Mouse (Mus musculus) adrenal gland, postnatal 14 days (tissue): ENCODE results near the gene Vmn1r76. TPM values are rescaled to one million over a fixed set of nuclear protein-coding genes. Genes with fewer than 3 reads are reported as not detected.

Experiments
- DNase-seq: peaks from one replicate; pipeline ENCODE4 v3.0.0; 2021; ENCODE audit warnings: mixed read lengths
- long read RNA-seq, 2 experiments: library from polyadenylated mRNA; stranded (forward); transcript quantifications; one replicate each; pipeline ENCODE4 v2.0.0; 2021
- total RNA-seq: library from RNA; stranded (reverse); gene quantifications from 2 replicates; pipeline ENCODE4 v1.2.3, GENCODE M21; 2021

Gene Vmn1r76
- not detected in 2 replicates for total RNA-seq
- long read RNA-seq, experiment 1 = 0 reads
- long read RNA-seq, experiment 2 = 0 reads

DNA sequence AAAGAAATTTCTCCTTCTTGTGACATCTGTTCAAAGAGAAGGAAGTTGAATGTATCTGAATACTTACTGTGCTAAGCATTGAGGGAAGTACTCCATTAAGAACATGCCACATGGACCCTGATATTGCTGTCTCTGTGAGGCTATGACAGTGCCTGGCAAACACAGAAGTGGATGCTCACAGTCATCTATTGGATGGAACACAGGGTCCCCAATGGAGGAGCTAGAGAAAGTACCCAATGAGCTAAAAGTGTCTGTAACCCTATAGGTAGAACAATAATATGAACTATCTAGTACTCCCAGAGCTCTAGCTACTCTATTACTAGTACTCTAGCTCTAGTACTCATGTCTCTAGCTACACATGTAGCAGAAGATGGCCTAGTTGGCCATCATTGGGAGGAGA, at the start of gene Vmn1r76:
Gene Vmn1r76, minus strand, starts transcription at position 101 of the 400 bp plus-strand sequence.
- no peak for DNase-seq

DNA sequence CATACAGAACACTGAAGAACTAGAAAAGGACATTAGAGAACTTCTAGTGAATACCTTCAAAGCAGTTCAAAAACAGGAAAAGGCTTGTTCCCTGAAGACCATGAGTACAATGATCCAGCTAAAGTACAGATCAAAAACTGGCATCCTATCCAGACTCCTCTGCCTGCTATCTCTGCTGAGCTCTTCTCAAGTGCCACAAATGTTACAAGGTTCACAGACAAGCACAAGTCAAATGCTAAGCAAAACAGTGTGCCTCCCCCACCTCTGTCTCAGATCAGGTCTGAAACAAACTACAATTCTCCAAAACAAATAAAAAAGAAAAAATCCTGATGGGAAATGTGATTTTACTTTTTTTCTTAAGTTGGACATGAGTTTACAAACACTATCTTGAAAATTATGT, 34.6 kb upstream of the Vmn1r76 start:
- DNase-seq = no peak

DNA sequence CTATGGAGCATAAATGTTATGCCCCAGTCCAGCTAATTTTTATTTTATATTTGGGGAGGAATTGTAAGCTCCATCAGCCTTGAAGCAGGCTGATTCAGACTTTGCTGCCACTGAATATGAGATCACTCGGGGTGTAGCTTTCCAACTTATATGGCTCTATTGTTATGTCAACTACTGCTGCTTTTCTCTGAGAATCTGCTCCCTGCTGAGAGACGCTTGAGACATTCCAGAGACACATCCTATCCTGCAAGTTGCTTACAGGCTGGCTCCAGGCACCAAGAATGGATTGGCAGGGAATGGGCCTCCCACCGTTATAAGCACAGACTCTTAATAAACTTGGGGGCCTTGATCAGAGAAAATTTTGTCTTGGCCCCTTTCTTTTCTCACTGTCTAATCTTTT, 10.0 kb upstream of the Vmn1r76 start:
- DNase-seq = no peak

DNA sequence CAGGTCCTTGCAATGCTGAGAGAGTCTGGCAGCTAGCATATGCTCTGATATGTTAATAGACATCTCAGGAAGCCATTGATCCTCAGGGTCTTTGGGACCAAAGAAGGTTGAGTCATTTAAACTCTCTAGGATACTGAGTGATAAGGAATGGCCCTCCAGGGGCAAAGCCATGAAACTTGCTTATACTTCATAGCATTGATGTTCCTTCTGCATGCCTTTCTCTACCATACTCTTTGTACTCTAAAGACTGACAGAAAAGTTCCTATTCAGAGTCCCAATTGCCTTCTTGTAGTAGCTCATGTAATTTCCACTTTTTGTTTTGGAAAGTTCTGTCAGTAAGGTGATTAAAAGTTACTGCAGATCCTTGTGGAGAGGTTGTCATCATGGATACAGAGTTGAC, 63.7 kb downstream of the Vmn1r76 start, which contains the start of gene Vmn1r75:
Gene Vmn1r75, plus strand, starts transcription at position 301 of the 400 bp plus-strand sequence.
- no peak for DNase-seq

Other genes with a start within 250 kb of the Vmn1r76 start
- gene Vmn1r73, start 207.9 kb downstream of the Vmn1r76 start, total RNA-seq = not detected in 2 replicates
- not detected in 2 replicates for gene Vmn1r74, start 104.2 kb downstream of the Vmn1r76 start, total RNA-seq
- gene Vmn1r75, start 63.6 kb downstream of the Vmn1r76 start, total RNA-seq = not detected in 2 replicates
- gene Vmn1r77, start 98.5 kb upstream of the Vmn1r76 start, total RNA-seq = not detected in 2 replicates
- gene Vmn1r78, start 212.0 kb upstream of the Vmn1r76 start, total RNA-seq = not detected in 2 replicates
- not detected in 2 replicates for gene Vmn1r79, start 233.1 kb upstream of the Vmn1r76 start, total RNA-seq